Mouse (Mus musculus): ENCODE results near the gene Ldha. TPM values are rescaled to one million over a fixed set of nuclear protein-coding genes. Genes with fewer than 3 reads are reported as not detected.
"Not testable (repeated sequence)": the region's sequence is repeated elsewhere in the genome, so short reads cannot be mapped to it uniquely, and the experiment has no call there.

Ldha gene
- polyA plus RNA-seq, 1 experiment from 2014 or later = 2,723 TPM

DNA sequence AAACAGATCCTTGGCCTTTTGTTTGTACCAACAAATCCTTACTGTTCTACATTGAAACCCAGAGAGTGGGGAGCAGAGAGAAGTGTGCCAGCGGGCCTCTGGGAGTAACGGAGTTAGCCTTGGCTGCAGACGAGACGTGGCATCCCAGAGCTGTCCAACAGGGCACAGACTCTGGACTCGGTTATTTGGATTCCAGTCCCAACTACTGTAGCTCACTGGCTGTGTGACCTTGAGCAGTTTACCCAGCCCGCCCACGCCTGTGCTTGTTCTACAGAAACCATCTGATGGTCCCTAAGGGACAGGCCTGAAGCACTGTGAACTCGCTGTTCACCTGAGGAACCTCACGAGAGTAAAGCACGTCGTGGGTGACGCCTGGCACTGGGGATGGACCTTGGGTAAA lies 11.4 kb upstream of the Ldha start:
- no peaks in the 10 kb centered on the region for H3K36me3 ChIP-seq
- no peaks in the 10 kb centered on the region for H3K27me3 ChIP-seq (replicated peaks)
- H3K4me3 ChIP-seq = no peak overlapping the region
- WGBS = 84% methylated on average over 12 of the region's 12 CpGs
- H3K9ac ChIP-seq = no peak overlapping the region
- no peak for ATAC-seq (ENCODE audit: extremely low read depth, insufficient number of reproducible peaks, low FRiP score, low TSS enrichment)
- H3K27ac ChIP-seq (replicated peaks) = peak overlapping the region; percentile 86; the same call in 1 of the 2 replicates
- no peaks in the 10 kb centered on the region for H3K9me3 ChIP-seq
- H3K4me1 ChIP-seq = peaks cover 47% of the 10 kb centered on the region
- no peak overlapping the region for H3K4me2 ChIP-seq

DNA sequence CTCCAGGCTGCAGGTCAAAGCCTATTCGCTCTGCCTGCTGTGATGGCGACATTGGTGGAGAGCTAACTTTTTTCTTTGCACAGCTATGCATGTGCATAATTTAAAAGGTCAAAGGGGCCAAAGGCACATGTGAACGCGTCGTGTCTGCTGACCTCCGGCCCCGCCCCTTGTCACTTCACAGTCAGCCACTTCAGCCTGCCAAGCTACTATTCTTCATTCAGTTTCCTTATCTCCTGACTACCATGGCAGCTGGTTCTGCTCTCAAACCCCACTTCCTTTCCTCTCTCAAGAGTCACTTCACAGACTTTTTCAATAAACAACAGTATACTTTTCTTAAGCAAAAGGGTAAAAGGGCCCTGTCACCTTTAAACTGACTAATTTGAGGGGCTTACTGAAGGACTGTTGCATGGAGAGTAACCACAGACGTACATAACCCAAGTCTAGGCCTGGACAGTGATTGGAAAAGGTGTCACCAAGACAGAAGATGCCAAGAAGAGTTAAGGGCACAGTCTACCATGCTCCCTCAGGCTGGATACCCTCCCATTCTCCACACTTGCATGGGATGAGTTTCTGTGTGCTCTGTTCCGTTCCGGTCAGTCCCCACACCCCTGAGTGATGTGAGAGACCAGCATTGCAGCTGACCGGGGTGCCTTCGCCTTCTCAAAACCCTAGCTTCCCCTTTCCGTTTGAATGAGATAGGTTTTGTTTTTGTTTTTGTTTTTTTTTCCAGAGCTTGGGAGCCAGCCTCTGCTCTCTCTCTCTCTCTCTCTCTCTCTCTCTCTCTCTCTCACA lies 10.3 kb upstream of the Ldha start:
- H3K27me3 ChIP-seq (replicated peaks) = no peaks in the 10 kb centered on the region
- peak overlapping the region; percentile 18; the same call in 1 of the 2 replicates for H3K4me2 ChIP-seq
- ATAC-seq (ENCODE audit: extremely low read depth, insufficient number of reproducible peaks, low FRiP score, low TSS enrichment) = no peak
- no peak overlapping the region for H3K4me3 ChIP-seq
- H3K9ac ChIP-seq = no peak overlapping the region
- H3K27ac ChIP-seq (replicated peaks) = peak overlapping the region; percentile 86
- no peaks in the 10 kb centered on the region for H3K36me3 ChIP-seq
- peaks cover 47% of the 10 kb centered on the region for H3K4me1 ChIP-seq
- WGBS = 27% methylated on average over 13 of the region's 13 CpGs
- H3K9me3 ChIP-seq = no peaks in the 10 kb centered on the region

DNA sequence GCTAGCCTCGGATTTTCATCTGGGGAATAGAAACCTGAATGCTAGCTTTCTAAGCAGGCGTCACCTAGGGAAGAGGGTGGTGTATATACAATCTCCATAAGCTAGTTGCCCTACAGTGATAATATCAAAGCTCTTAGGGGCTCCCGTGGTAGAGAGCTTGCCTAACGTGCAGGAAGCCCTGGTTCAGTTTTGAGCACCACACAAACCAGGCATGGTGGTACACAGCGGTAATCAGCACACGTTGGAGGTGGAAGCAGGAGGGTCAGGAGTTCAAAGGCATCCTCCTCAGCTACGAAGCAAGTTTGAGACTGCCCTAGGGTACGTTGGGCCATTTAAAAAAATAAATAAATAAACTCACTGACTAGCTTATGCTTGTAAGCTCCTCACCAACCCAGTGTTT lies 9.6 kb upstream of the Ldha start:
- no peaks in the 10 kb centered on the region for H3K36me3 ChIP-seq
- H3K9me3 ChIP-seq = no peaks in the 10 kb centered on the region
- no peak overlapping the region for H3K9ac ChIP-seq
- WGBS = 68% methylated on average over 8 of the region's 8 CpGs
- H3K27me3 ChIP-seq (replicated peaks) = no peaks in the 10 kb centered on the region
- peaks cover 47% of the 10 kb centered on the region for H3K4me1 ChIP-seq
- no peak overlapping the region for H3K4me2 ChIP-seq
- H3K4me3 ChIP-seq = no peak overlapping the region
- no peak for ATAC-seq (ENCODE audit: extremely low read depth, insufficient number of reproducible peaks, low FRiP score, low TSS enrichment)
- H3K27ac ChIP-seq (replicated peaks) = peak overlapping the region; percentile 86

DNA sequence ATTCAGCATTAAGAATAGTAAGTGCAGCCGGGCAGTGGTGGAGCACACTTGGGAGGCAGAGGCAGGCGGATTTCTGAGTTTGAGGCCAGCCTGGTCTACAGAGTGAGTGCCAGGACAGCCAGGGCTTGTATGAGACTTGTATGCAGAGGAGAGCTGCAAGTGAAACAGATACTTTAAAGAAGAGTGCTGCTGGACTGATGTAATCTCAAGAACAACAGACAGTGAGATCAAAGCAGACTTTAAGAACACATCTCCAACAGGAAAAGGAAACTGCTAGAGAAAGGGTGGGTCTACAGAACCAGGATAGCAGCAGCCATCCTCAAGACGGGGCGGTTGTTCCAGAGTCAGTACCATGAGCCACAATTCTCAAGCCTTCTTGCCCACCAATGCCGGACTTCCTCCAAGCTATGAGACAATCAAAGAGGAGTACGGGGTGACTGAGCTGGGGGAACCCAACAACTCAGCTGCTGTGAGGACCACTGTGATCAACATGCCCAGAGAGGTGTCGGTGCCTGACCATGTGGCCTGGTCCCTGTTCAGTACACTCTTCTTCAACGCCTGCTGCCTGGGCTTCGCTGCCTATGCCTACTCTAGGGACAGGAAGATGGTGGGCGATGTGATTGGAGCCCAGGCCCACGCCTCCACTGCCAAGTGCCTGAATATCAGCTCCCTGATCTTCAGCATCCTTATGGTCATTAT lies 9.0 kb upstream of the Ldha start:
- 84% methylated on average over 11 of the region's 11 CpGs for WGBS
- H3K4me2 ChIP-seq; H3K9ac ChIP-seq; H3K9me3 ChIP-seq; H3K36me3 ChIP-seq; ATAC-seq (ENCODE audit: extremely low read depth, insufficient number of reproducible peaks, low FRiP score, low TSS enrichment); H3K27ac ChIP-seq (replicated peaks); H3K4me3 ChIP-seq; H3K27me3 ChIP-seq (replicated peaks): not testable (repeated sequence)
- H3K4me1 ChIP-seq = peaks cover 43% of the 10 kb centered on the region

DNA sequence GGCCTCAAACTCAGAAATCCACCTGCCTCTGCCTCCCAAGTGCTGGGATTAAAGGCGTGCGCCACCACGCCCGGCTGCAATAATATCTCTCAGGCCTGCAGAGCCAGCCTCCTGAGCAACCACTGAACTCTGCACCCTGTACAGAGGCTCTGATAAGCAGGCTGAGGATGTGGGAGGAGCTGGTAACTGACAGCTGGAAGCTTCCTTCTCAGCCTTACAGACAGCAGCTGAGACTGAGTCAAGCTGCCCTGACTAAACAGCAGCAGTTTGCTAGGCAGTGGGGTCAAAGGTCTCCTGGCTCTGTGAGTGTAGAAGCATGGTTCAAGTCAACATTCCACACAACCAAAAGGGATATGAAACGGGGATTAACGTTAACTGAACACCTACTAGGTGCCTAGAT lies 8.0 kb upstream of the Ldha start:
- peak; percentile 38; the same call in 1 of the 2 replicates for ATAC-seq (ENCODE audit: extremely low read depth, insufficient number of reproducible peaks, low FRiP score, low TSS enrichment)
- H3K27ac ChIP-seq (replicated peaks) = no peak overlapping the region

DNA sequence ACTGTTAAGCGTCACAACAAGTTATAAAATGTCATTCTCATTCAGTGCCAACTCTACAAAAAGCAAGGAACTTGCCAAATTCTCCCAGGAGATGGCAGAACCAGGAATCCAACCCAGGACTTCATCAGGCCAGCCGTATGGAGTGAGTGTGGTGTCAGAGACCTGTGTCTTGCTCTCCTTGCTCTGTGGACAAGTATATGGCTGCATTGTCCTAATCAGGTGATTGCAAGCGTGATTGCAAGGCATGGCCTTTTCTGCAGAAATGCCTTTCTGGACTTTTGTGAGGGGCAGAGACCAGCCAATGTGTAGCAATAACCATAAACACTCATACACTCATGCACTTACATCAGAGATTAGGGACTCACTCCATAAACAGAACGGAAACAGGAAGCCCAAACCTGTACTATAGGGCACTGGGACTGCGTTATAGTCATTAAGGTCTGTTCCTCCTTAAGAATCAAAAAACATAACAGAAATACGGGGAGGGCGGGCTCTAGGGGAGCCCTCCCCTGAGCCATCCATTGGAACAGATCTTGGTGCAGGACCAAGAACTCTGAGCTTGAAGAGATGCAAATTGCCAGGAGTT lies 7.5 kb upstream of the Ldha start:
- Histone ChIP-seq H3K4me2 (no peak overlapping the region), H3K4me1 (peaks cover 45% of the 10 kb centered on the region), H3K4me3 (no peak overlapping the region), H3K27ac (replicated peaks) (no peak overlapping the region), H3K9ac (no peak overlapping the region), H3K27me3 (replicated peaks) (no peaks in the 10 kb centered on the region), H3K9me3 (no peaks in the 10 kb centered on the region), H3K36me3 (no peaks in the 10 kb centered on the region)
- 80% methylated on average over 7 of the region's 7 CpGs for WGBS
- ATAC-seq (ENCODE audit: extremely low read depth, insufficient number of reproducible peaks, low FRiP score, low TSS enrichment) = no peak

More for the DNA sequence above, 8.0 kb upstream of the Ldha start:
- no peak overlapping the region for H3K9ac ChIP-seq
- H3K4me2 ChIP-seq = no peak overlapping the region
- WGBS = 22% methylated on average over 6 of the region's 6 CpGs
- no peaks in the 10 kb centered on the region for H3K36me3 ChIP-seq
- H3K27me3 ChIP-seq (replicated peaks) = no peaks in the 10 kb centered on the region
- peaks cover 41% of the 10 kb centered on the region for H3K4me1 ChIP-seq
- H3K9me3 ChIP-seq = no peaks in the 10 kb centered on the region
- no peak overlapping the region for H3K4me3 ChIP-seq

DNA sequence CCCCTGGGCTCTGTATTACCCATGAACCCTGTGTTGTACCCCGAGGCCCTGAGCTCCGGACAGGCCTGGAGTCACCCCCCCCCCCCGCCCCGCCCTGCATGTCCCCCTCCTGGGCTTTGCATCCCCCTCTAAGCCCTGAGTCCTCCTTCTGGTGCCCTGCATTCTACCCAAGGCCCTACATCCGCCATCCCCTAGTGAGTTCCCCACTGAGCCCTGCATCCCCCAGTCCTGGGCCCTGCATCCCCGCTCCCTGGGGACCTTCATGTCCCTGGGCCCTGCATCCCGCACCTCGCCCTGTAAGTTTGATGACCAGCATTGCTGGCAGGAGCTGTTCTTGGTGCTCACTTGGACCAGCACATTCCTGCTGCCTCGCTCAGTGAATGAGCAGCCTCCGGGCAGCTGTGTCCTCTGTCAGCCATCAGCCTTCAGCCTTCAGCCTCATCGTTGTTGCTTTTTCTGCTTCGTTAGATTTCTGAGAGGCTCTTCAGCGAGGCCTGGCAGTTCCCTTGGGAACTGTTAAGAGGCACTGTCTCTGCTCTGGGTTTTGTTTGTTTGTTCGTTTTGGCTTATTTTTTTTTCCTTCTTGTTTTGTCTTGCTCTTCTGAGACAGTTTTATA lies 6.2 kb upstream of the Ldha start:
- H3K4me3 ChIP-seq = no peak overlapping the region
- ATAC-seq (ENCODE audit: extremely low read depth, insufficient number of reproducible peaks, low FRiP score, low TSS enrichment) = no peak
- peaks cover 54% of the 10 kb centered on the region for H3K4me1 ChIP-seq
- H3K9ac ChIP-seq = no peak overlapping the region
- no peak overlapping the region for H3K4me2 ChIP-seq
- H3K36me3 ChIP-seq = no peaks in the 10 kb centered on the region
- WGBS = 44% methylated on average over 12 of the region's 14 CpGs
- H3K9me3 ChIP-seq = no peaks in the 10 kb centered on the region
- H3K27ac ChIP-seq (replicated peaks) = no peak overlapping the region
- H3K27me3 ChIP-seq (replicated peaks) = no peaks in the 10 kb centered on the region

DNA sequence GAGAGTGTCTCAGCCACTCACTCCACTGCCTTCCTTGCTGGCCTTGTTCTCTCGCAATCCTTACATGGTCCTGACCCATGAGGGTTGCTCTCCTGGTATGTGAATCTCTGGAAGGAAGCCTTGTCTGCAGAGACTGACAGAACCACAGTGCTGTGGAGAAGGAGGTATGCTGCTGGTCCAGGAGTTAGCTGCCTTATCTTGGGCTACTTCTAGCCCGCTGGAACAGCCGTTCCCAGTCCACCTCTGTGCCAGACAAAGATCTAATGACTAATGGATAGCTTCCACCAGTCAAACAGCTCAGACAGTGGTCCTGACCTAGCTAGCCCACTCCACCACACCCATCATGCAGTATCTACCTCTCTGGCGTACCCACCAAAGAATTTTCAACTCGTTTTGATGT lies 4.9 kb upstream of the Ldha start:
- Histone ChIP-seq H3K27ac (replicated peaks) (no peak overlapping the region), H3K27me3 (replicated peaks) (no peaks in the 10 kb centered on the region), H3K4me2 (no peak overlapping the region), H3K36me3 (no peaks in the 10 kb centered on the region), H3K4me3 (no peak overlapping the region), H3K9me3 (no peaks in the 10 kb centered on the region), H3K9ac (no peak overlapping the region), H3K4me1 (peaks cover 47% of the 10 kb centered on the region)
- no peak for ATAC-seq (ENCODE audit: extremely low read depth, insufficient number of reproducible peaks, low FRiP score, low TSS enrichment)
- 64% methylated on average over 5 of the region's 5 CpGs for WGBS

DNA sequence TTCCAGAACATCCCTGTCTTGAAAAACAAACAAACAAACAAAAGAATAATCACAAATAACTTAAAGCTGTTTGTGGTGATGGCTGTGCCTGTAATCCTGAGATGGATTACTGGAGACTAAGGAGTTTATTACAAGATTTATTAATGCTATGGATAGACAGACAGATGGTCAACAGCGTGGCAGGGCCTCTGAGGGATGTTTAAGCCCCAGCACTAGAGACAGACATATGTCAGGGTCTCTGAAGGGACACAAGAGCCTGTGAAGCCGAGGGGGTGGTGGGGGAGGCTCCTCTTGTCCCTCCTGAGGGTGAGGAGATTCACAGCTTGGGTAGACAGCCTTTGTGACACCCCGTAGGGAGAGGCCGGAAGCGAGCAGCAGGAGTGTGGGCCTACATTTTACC lies 4.2 kb upstream of the Ldha start:
- H3K9ac ChIP-seq = no peak overlapping the region
- peaks cover 45% of the 10 kb centered on the region for H3K4me1 ChIP-seq
- H3K36me3 ChIP-seq = no peaks in the 10 kb centered on the region
- H3K4me2 ChIP-seq = no peak overlapping the region
- H3K4me3 ChIP-seq = no peak overlapping the region
- H3K9me3 ChIP-seq = no peaks in the 10 kb centered on the region
- no peak for ATAC-seq (ENCODE audit: extremely low read depth, insufficient number of reproducible peaks, low FRiP score, low TSS enrichment)
- no peaks in the 10 kb centered on the region for H3K27me3 ChIP-seq (replicated peaks)
- WGBS = 72% methylated on average over 5 of the region's 5 CpGs
- H3K27ac ChIP-seq (replicated peaks) = no peak overlapping the region

DNA sequence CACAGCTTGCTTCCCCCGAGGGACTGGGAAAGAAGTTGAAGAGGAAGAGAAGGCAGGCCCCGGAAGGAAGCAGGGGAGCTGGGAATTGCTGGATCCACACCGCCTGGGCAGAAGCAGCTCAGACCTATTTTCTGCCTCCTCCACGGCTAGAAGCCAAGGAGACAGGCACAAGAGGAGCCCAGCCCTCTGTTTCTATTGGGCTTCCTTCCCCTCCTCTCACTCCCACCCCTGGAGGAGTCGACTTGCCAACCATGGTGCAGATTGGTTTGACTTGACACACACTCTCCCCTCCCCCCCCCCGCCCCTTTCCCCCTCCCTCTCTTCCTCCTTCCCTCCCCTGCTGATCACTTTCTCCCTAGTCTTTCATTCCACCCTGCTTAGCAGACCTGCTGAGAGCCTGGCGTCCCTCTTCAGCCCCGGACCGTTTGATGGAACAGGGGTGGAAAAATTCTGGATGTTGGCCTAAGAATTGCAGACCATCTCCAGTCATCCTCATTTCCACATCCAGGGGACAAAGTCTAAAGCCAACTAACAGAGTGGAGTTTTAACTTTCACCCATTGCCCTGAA lies 3.1 kb upstream of the Ldha start:
- H3K27me3 ChIP-seq (replicated peaks) = 0 out of 2 replicates have a peak, but pooled peaks cover 5% of the 10 kb centered on the region
- H3K4me3 ChIP-seq = no peak overlapping the region
- H3K4me1 ChIP-seq = peaks cover 44% of the 10 kb centered on the region
- ATAC-seq (ENCODE audit: extremely low read depth, insufficient number of reproducible peaks, low FRiP score, low TSS enrichment) = peak; percentile 22; the same call in 1 of the 2 replicates
- WGBS = 9% methylated on average over 9 of the region's 9 CpGs
- H3K36me3 ChIP-seq = no peaks in the 10 kb centered on the region
- peak overlapping the region; percentile 85 for H3K27ac ChIP-seq (replicated peaks)
- no peaks in the 10 kb centered on the region for H3K9me3 ChIP-seq
- H3K4me2 ChIP-seq = peak overlapping the region; percentile 48
- peak overlapping the region; percentile 54 for H3K9ac ChIP-seq

DNA sequence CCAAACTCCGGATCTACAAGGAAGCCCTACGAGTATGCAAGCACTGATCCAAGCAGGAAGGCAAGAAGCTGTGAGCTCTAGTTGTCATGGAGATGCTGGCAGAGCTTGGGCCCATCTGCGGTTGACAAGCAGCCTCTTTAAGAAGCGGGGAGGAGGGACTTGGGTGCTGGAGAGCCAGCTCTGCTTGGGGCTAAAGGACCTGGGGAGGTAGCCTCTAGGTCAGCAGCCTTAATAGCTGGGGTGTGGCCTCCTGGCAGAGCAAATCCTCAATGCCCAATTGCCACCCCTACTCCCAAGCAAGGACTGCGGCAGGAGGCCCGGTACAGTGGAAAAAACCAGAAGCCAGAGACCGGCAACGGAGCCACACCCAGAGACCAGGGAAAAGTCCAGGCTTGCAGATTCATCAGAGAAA lies 2.4 kb upstream of the Ldha start:
- H3K9ac ChIP-seq = no peak overlapping the region
- H3K4me2 ChIP-seq = peak overlapping the region; percentile 48
- 0 out of 2 replicates have a peak, but pooled peaks cover 6% of the 10 kb centered on the region for H3K27me3 ChIP-seq (replicated peaks)
- peaks cover 37% of the 10 kb centered on the region for H3K4me1 ChIP-seq
- no peak for ATAC-seq (ENCODE audit: extremely low read depth, insufficient number of reproducible peaks, low FRiP score, low TSS enrichment)
- H3K27ac ChIP-seq (replicated peaks) = peak overlapping the region; percentile 85
- no peaks in the 10 kb centered on the region for H3K36me3 ChIP-seq
- H3K4me3 ChIP-seq = no peak overlapping the region
- 19% methylated on average over 8 of the region's 8 CpGs for WGBS
- no peaks in the 10 kb centered on the region for H3K9me3 ChIP-seq
